Mouse (Mus musculus) thymus, adult 2 months (tissue): ENCODE results near the gene Vmn1r197. TPM values are rescaled to one million over a fixed set of nuclear protein-coding genes. Genes with fewer than 3 reads are reported as not detected.
"Not testable (repeated sequence)": the region's sequence is repeated elsewhere in the genome, so short reads cannot be mapped to it uniquely, and the experiment has no call there.

Experiments used
- DNase-seq: peaks from one replicate; pipeline ENCODE4 v3.0.0; 2021
- H3K27ac ChIP-seq: fragments of 200-500 bp; 2 replicates; pipeline ENCODE4 v1.5.1; 2012; ENCODE audit warnings: low read length, control low read depth; ENCODE audit not compliant: control insufficient read depth, insufficient read depth
- H3K27me3 ChIP-seq: fragments of 200-500 bp; 2 replicates; pipeline ENCODE4 v1.6.1; 2012; ENCODE audit warnings: mild to moderate bottlenecking, low read length, moderate library complexity, mixed read lengths; ENCODE audit not compliant: control insufficient read depth, insufficient read depth
- H3K36me3 ChIP-seq: fragments of 200-500 bp; 2 replicates; pipeline ENCODE4 v1.6.1; 2012; ENCODE audit warnings: mild to moderate bottlenecking, low read length, moderate library complexity; ENCODE audit not compliant: control insufficient read depth, insufficient read depth
- H3K4me1 ChIP-seq: fragments of 200-500 bp; replicated peaks from 2 replicates; pipeline ENCODE4 v1.6.1; 2012; ENCODE audit warnings: low read length; ENCODE audit not compliant: control insufficient read depth, insufficient read depth
- H3K4me3 ChIP-seq: fragments of 200-500 bp; 2 replicates; pipeline ENCODE4 v1.5.1; 2012; ENCODE audit warnings: mild to moderate bottlenecking, low read length, control low read depth, moderate library complexity; ENCODE audit not compliant: control insufficient read depth, insufficient read depth
- CTCF ChIP-seq: fragments of 200-500 bp; IDR thresholded peaks from 2 replicates; pipeline ENCODE4 v1.5.1; 2012; ENCODE audit warnings: mild to moderate bottlenecking, control low read depth, low read length, moderate library complexity, borderline replicate concordance; ENCODE audit not compliant: control insufficient read depth, poor library complexity, insufficient read depth; ENCODE audit errors: extremely low read depth
- POLR2A ChIP-seq: fragments of 200-500 bp; IDR thresholded peaks from 2 replicates; pipeline ENCODE4 v1.6.1; 2012; ENCODE audit warnings: mild to moderate bottlenecking, low read length, control low read depth, moderate library complexity; ENCODE audit not compliant: control insufficient read depth, poor library complexity, insufficient read depth; ENCODE audit errors: extremely low read depth
- WGBS: fragments of 180-500 bp; shearing (Covaris S2); methylation state at CpG from one replicate; pipeline ENCODE4 v1.1.7; 2018; 5-methylcytosine and 5-hydroxymethylcytosine counted together
- polyA plus RNA-seq: library from polyadenylated mRNA; depleted of rRNA; stranded (reverse); fragments of >200 nt; gene quantifications from 2 replicates; pipeline ENCODE4 v1.2.3, GENCODE M21; 2012; rRNA removed

Gene Vmn1r197
- polyA plus RNA-seq, 1 experiment = not detected

DNA sequence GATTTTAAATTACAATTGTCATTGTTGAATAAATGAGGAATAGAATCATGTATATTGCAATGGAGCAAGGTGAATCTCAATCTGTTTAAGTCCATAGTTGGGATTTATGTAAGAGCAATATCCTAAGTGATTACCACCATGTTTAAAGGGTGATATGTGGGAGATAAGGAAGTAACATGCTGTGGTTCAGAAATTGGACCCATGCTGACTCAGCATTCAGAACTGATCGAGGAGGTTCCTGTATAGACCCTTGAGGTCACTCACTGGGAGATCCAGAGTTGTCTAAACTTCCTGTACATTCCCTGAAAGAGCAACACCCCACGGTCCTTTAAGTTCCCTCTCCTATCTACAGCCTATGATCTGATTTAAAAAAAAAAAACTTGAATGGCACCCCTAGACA is 8.9 kb downstream of the Vmn1r197 start:
- Histone ChIP-seq H3K27me3 (no peaks in the 10 kb centered on the region), H3K27ac (no peak overlapping the region), H3K4me3 (no peak overlapping the region), H3K4me1 (no peaks in the 10 kb centered on the region), H3K36me3 (no peaks in the 10 kb centered on the region)
- TF ChIP-seq POLR2A (no peak), CTCF (no peak)
- DNase-seq = no peak
- WGBS = 43% methylated on average over 2 of the region's 2 CpGs

DNA sequence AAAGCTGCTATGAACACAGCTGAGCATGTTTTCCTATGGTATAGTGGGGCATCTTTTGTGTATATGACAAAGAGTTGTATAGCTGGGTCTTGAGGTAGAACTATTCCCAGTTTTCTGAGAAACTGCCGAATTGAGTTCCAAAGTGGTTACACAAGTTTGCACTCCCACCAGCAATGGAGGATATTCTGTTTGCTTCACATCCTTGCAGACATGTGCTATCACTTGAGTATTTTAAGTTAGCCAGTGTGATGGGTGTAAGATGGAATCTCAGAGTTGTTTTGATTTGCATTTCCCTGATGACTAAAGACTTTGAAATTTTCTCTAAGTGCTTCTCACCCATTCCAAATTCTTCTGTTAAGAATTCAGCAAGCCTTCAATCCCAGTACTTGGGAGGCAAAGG is 11.2 kb downstream of the Vmn1r197 start:
- WGBS = 86% methylated on average over 1 of the region's 1 CpGs
- Histone ChIP-seq H3K36me3 (no peaks in the 10 kb centered on the region), H3K27me3 (no peaks in the 10 kb centered on the region), H3K4me3 (no peak overlapping the region), H3K4me1 (no peaks in the 10 kb centered on the region), H3K27ac (no peak overlapping the region)
- DNase-seq = no peak
- TF ChIP-seq CTCF (no peak), POLR2A (no peak)

DNA sequence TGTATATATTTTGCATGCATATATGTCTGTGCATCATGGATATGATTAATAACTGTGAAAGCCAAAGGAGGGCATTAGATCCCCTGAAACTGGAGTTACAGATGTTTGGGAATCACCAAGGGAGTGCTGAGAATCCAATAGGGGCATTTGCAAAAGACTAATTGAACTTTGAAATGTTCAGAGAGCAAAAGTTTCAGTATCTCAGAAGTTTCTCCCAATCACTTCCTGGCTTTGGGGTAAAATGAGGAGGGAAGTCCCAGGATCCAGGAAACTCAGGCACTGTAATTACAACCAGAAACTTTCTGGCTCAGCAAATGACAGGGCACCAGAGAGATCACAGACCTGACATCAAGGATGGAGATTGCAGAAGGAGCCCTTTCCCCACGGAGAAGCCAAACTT is 25.7 kb downstream of the Vmn1r197 start, which contains the start of gene Vmn1r198:
Gene Vmn1r198 (plus strand): TSS at position 301 of the 400 bp plus-strand sequence.
- DNase-seq = no peak
- Histone ChIP-seq H3K4me3 (no peak within 1 kb of the TSS), H3K27me3 (no peaks in the 10 kb centered on the region), H3K4me1 (no peaks in the 10 kb centered on the region), H3K36me3 (no peaks in the 10 kb centered on the region), H3K27ac (no peak within 1 kb of the TSS)
- TF ChIP-seq CTCF (no peak), POLR2A (no peak)
- 42% methylated on average over 1 of the region's 1 CpGs for WGBS

DNA sequence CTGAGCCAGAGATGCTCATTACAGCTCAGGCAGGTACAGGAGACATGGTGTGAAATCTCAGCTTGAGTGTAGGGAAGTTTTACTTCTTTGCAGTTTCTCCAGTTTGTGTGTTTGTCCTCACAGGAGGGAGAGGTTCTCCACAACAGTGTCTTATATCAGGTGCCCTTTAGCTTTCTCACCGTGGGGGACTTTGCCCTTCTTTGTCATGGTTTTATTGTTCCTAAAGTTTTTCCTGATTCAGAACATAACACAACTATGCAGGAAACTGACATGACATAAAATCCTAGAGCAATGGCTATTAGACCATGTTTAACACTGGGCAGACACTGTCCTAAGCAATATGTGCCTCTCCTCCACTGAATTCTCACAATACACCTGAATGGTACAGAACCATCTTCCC is 26.4 kb downstream of the Vmn1r197 start:
- H3K27ac ChIP-seq = no peak overlapping the region
- 83% methylated on average over 1 of the region's 1 CpGs for WGBS
- H3K4me1 ChIP-seq = no peaks in the 10 kb centered on the region
- no peak for TF ChIP-seq POLR2A
- H3K36me3 ChIP-seq = no peaks in the 10 kb centered on the region
- no peak for DNase-seq
- H3K4me3 ChIP-seq = no peak overlapping the region
- H3K27me3 ChIP-seq = no peaks in the 10 kb centered on the region

DNA sequence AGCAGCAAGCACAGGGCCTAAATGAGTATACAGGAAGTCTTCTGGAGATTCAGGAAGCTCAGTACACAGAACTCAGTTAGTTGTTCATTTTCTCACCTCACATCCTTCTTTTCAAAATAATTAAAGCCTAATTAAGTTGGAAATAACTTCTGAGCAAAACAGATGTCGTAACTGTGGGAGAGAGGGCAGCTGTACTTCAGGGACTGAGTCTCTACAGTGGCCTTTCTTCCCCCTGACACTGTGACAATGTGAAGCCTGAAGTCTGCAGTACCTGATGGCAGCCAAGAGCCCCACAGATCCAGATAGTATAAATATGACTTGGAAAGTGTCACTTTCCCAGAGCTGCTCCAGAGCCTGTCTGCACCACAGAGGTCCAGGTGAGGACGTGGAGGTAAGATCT is 55.1 kb downstream of the Vmn1r197 start, which contains the start of gene Vmn1r199:
Gene Vmn1r199 (plus strand): TSS at position 301 of the 400 bp plus-strand sequence.
- TF ChIP-seq CTCF (no peak), POLR2A (no peak)
- 81% methylated on average over 2 of the region's 2 CpGs for WGBS
- H3K36me3 ChIP-seq = no peaks in the 10 kb centered on the region
- H3K4me1 ChIP-seq = no peaks in the 10 kb centered on the region
- H3K27me3 ChIP-seq = no peaks in the 10 kb centered on the region
- H3K27ac ChIP-seq = no peak within 1 kb of the TSS
- no peak for DNase-seq
- no peak within 1 kb of the TSS for H3K4me3 ChIP-seq

DNA sequence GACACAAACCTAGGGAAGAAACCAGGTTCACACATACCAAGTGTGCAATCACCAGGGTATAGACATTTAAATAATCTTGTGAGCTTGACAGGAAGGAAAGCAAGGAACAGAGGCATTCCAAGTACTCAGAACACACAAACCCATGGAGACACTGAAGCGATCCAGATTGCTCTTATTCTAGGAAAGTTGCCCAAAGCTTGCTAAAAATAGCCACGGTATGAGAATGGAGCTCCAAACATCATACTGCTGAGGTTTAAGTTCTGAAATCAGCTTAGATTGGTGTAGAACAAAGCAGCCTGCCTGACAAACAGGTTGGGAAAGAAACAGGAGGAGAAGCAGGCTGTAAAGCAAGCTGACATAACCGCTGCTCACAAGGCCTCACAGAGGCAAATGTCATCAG is 56.7 kb downstream of the Vmn1r197 start:
- 80% methylated on average over 3 of the region's 3 CpGs for WGBS
- not testable (repeated sequence) for H3K27ac ChIP-seq, H3K36me3 ChIP-seq, DNase-seq, H3K4me1 ChIP-seq, H3K4me3 ChIP-seq, H3K27me3 ChIP-seq

Other genes starting within 250 kb of the Vmn1r197 start
- gene Vmn1r188, start 240.1 kb upstream of the Vmn1r197 start, polyA plus RNA-seq = not detected in 2 replicates
- not detected in 2 replicates for gene Vmn1r189, start 218.8 kb upstream of the Vmn1r197 start, polyA plus RNA-seq
- gene Vmn1r191, start 140.6 kb upstream of the Vmn1r197 start, polyA plus RNA-seq = not detected in 2 replicates
- not detected in 2 replicates for gene Vmn1r192, start 133.4 kb upstream of the Vmn1r197 start, polyA plus RNA-seq
- not detected in 2 replicates for gene Vmn1r193, start 101.4 kb upstream of the Vmn1r197 start, polyA plus RNA-seq
- not detected in 2 replicates for gene Vmn1r194, start 80.4 kb upstream of the Vmn1r197 start, polyA plus RNA-seq
- gene Vmn1r195, start 54.1 kb upstream of the Vmn1r197 start, polyA plus RNA-seq = not detected in 2 replicates
- not detected in 2 replicates for gene Vmn1r196, start 34.7 kb upstream of the Vmn1r197 start, polyA plus RNA-seq
- not detected in 2 replicates for gene Vmn1r198, start 25.8 kb downstream of the Vmn1r197 start, polyA plus RNA-seq
- not detected in 2 replicates for gene Vmn1r199, start 55.2 kb downstream of the Vmn1r197 start, polyA plus RNA-seq
- gene Vmn1r200, start 65.8 kb downstream of the Vmn1r197 start, polyA plus RNA-seq = not detected in 2 replicates
- gene Vmn1r201, start 147.3 kb downstream of the Vmn1r197 start, polyA plus RNA-seq = not detected in 2 replicates
- gene Vmn1r202, start 180.8 kb downstream of the Vmn1r197 start, polyA plus RNA-seq = 0.04 TPM in 1 of 2 replicates, not detected in the other
- gene Vmn1r203, start 193.5 kb downstream of the Vmn1r197 start, polyA plus RNA-seq = not detected in 2 replicates
- gene Vmn1r204, start 228.6 kb downstream of the Vmn1r197 start, polyA plus RNA-seq = not detected in 2 replicates